Mouse (Mus musculus): ENCODE measurements at regions not wholly inside any gene's neighbourhood (a gene's known extent, or its start where the extent isn't known, plus 50 kb on each side); places are given as distances from the start of the nearest gene placed in this dataset.
A peak's percentile ranks its signal among the peaks of the same experiment; 100 is the strongest.

DNA sequence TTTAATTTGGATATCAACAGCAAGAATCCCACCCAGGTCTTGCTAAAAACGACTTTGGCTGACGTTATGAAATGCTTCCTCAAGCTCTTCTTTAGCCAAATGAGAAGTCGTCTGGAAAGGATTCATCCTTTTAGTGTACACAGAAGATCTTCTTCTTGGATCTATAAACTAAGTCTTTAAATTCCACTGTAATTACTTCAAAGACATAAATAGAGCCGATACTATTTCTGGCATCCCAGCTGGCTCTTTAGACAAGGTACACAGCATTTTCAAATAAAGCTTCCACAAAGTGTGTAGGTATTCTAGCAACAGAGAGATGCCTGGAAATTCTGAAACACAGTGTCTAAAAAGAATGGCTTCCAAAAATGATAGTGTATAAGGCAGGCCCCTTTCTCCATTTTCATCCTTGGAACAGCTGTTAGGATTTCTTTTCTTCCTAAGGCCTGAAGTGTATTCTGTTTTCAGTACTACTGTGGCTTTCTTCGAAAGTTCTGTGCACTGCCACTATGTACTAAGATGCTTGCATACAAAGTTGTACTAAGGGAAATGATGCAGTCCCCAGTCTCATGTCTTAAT lies 371.4 kb downstream of the Inhba start:
- no peaks in the 10 kb centered on the region for H3K9me3 ChIP-seq (ENCODE audit: control insufficient read depth, low read length)
- H3K27ac ChIP-seq (replicated peaks; ENCODE audit: low read depth, low read length): no peak overlapping the region
- H3K4me2 ChIP-seq (ENCODE audit: low read depth, low read length): no peak overlapping the region
- ATAC-seq (ENCODE audit: low read depth) (no peak), DNase-seq (ENCODE audit: low spot score) (peak; percentile 14)
- H3K4me3 ChIP-seq (ENCODE audit: low read depth, low read length): no peak overlapping the region
- no peaks in the 10 kb centered on the region for H3K27me3 ChIP-seq (replicated peaks; ENCODE audit: control insufficient read depth, insufficient read depth, low read length)
- no peak overlapping the region for H3K9ac ChIP-seq (ENCODE audit: low read depth, low read length)
- H3K36me3 ChIP-seq (ENCODE audit: control insufficient read depth, insufficient read depth, low read length): no peaks in the 10 kb centered on the region
- WGBS: 57% methylated on average over 5 of the region's 5 CpGs
- H3K4me1 ChIP-seq (ENCODE audit: control insufficient read depth, insufficient read depth, low read length): no peaks in the 10 kb centered on the region

DNA sequence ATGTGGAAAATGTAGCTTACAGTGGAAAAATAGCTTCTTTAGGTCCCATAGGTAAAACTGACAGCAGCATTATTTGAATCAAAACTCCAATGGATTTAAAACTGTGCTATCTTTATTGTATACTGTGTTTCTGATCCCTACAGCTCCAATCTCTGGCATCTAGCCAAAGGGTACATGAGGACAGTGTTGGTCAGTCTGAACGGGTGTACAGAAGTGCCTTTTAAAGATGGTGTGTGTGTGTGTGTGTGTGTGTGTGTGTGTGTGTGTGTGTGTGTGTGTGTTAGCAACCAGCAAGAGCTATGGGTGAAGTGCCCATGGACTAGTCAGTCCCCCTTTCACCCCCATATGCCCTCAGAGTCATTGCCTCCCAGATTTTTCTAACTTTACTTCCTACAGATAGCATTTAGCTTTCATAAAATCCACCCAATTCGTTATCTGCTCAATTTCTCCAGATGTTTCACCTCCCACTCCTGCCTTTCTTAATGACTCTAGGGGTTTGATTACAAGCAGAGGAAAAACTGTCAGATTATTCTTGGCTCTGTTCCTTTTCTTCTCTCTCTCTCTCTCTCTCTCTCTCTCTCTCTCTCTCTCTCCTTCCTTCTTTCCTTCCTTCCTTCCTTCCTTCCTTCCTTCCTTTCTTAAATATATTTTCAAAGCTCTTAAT lies 404.8 kb downstream of the Inhba start:
- Histone ChIP-seq H3K4me1 (ENCODE audit: control insufficient read depth, insufficient read depth, low read length) (no peaks in the 10 kb centered on the region), H3K9ac (ENCODE audit: low read depth, low read length) (no peak overlapping the region), H3K4me3 (ENCODE audit: low read depth, low read length) (no peak overlapping the region), H3K4me2 (ENCODE audit: low read depth, low read length) (no peak overlapping the region), H3K27ac (replicated peaks; ENCODE audit: low read depth, low read length) (no peak overlapping the region), H3K9me3 (ENCODE audit: control insufficient read depth, low read length) (no peaks in the 10 kb centered on the region), H3K27me3 (replicated peaks; ENCODE audit: control insufficient read depth, insufficient read depth, low read length) (no peaks in the 10 kb centered on the region), H3K36me3 (ENCODE audit: control insufficient read depth, insufficient read depth, low read length) (no peaks in the 10 kb centered on the region)
- ATAC-seq (ENCODE audit: low read depth) (no peak), DNase-seq (ENCODE audit: low spot score) (no peak)
- WGBS: 26% methylated on average over 2 of the region's 2 CpGs

DNA sequence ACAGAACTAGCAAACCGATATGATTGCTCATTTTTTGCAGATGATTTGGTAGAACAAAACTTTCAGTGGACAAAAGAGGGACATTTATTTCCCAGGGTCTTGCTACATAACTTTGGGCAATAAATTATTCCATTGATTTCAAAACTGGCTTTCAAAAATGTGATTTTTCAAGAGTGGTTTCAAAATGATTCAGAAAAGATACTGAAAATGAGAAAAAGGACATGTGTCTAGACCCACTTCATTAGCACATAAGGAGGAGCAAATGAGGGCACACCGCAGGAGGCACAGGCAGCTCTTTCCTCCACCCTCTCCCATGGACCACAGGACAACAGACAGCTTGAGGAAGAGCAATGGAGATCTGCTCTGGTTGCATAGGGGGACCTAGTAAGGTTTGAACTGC lies 412.5 kb downstream of the Inhba start:
- no peak for ATAC-seq (ENCODE audit: low read depth)
- Histone ChIP-seq H3K27me3 (replicated peaks; ENCODE audit: control insufficient read depth, insufficient read depth, low read length) (no peaks in the 10 kb centered on the region), H3K4me3 (ENCODE audit: low read depth, low read length) (no peak overlapping the region), H3K36me3 (ENCODE audit: control insufficient read depth, insufficient read depth, low read length) (no peaks in the 10 kb centered on the region), H3K9me3 (ENCODE audit: control insufficient read depth, low read length) (no peaks in the 10 kb centered on the region), H3K27ac (replicated peaks; ENCODE audit: low read depth, low read length) (no peak overlapping the region), H3K4me2 (ENCODE audit: low read depth, low read length) (no peak overlapping the region), H3K4me1 (ENCODE audit: control insufficient read depth, insufficient read depth, low read length) (no peaks in the 10 kb centered on the region), H3K9ac (ENCODE audit: low read depth, low read length) (no peak overlapping the region)
- 84% methylated on average over 2 of the region's 2 CpGs for WGBS
- no peak for DNase-seq (ENCODE audit: low spot score)

DNA sequence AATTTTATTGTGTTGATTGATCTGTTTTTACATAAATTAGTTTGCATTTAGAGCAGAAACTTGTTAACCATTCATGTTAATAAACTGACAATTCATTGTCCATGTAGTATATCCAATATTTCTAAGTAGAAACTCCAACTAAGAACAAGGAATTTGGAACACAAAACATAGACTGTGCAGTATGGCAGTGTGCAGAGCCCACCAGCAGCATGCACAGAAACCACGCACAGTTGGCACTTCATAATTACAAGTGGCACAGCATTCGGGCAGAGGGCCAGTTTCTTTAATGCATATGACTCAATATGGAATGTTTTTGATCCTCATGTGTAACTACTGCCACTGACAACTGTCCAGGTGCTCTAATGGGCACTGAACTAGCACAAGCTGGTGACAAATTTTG lies 423.8 kb downstream of the Inhba start:
- Histone ChIP-seq H3K27ac (replicated peaks; ENCODE audit: low read depth, low read length) (no peak overlapping the region), H3K9me3 (ENCODE audit: control insufficient read depth, low read length) (no peaks in the 10 kb centered on the region), H3K4me1 (ENCODE audit: control insufficient read depth, insufficient read depth, low read length) (no peaks in the 10 kb centered on the region), H3K4me2 (ENCODE audit: low read depth, low read length) (no peak overlapping the region), H3K36me3 (ENCODE audit: control insufficient read depth, insufficient read depth, low read length) (no peaks in the 10 kb centered on the region), H3K9ac (ENCODE audit: low read depth, low read length) (no peak overlapping the region), H3K4me3 (ENCODE audit: low read depth, low read length) (no peak overlapping the region), H3K27me3 (replicated peaks; ENCODE audit: control insufficient read depth, insufficient read depth, low read length) (no peaks in the 10 kb centered on the region)
- 80% methylated on average over 2 of the region's 2 CpGs for WGBS
- ATAC-seq (ENCODE audit: low read depth): no peak
- DNase-seq (ENCODE audit: low spot score): no peak

DNA sequence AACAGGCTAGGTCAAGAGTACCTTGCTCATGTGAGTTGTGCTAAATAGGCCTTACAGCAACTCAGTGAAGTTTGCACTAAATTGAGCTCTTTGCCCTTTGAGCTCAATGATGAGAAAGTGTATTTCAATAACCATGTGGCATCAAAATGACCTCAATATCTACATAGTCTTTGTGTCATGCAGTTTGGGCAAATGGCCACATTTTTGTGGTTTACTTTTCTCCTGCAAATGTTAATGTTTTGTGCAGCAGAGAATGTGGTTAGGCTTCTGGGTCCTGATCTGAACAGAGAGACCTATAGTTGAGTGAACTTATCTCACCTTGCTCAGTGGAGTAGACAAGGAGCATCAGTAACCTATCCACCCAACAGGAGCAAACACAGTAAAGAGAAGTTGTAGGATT lies 441.6 kb downstream of the Inhba start:
- ATAC-seq (ENCODE audit: low read depth) (no peak), DNase-seq (ENCODE audit: low spot score) (no peak)
- Histone ChIP-seq H3K4me2 (ENCODE audit: low read depth, low read length) (no peak overlapping the region), H3K4me3 (ENCODE audit: low read depth, low read length) (no peak overlapping the region), H3K9me3 (ENCODE audit: control insufficient read depth, low read length) (no peaks in the 10 kb centered on the region), H3K9ac (ENCODE audit: low read depth, low read length) (no peak overlapping the region), H3K27ac (replicated peaks; ENCODE audit: low read depth, low read length) (no peak overlapping the region), H3K36me3 (ENCODE audit: control insufficient read depth, insufficient read depth, low read length) (no peaks in the 10 kb centered on the region), H3K4me1 (ENCODE audit: control insufficient read depth, insufficient read depth, low read length) (no peaks in the 10 kb centered on the region), H3K27me3 (replicated peaks; ENCODE audit: control insufficient read depth, insufficient read depth, low read length) (no peaks in the 10 kb centered on the region)

DNA sequence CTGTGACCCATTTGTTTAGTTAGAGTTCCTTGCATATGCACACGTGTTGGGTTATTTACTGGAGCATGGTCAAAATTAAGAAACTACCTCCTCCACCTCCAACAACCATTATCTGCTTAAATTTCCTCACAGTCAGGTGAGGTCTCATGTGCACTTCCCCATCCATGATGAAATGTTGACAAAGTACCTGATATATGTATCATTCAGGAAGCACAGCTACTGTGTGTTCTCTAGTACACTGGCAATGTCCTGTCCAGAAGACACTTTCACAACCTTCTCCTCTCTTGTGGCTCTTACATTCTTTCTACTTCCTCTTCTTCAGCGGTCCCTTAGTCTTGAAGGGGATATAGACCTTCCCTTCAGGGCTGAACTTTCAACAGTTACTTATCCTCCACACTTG lies 448.1 kb downstream of the Inhba start:
- no peak for ATAC-seq (ENCODE audit: low read depth)
- H3K36me3 ChIP-seq (ENCODE audit: control insufficient read depth, insufficient read depth, low read length): no peaks in the 10 kb centered on the region
- no peaks in the 10 kb centered on the region for H3K9me3 ChIP-seq (ENCODE audit: control insufficient read depth, low read length)
- no peak overlapping the region for H3K4me2 ChIP-seq (ENCODE audit: low read depth, low read length)
- no peak for DNase-seq (ENCODE audit: low spot score)
- no peaks in the 10 kb centered on the region for H3K4me1 ChIP-seq (ENCODE audit: control insufficient read depth, insufficient read depth, low read length)
- H3K9ac ChIP-seq (ENCODE audit: low read depth, low read length): no peak overlapping the region
- no peak overlapping the region for H3K4me3 ChIP-seq (ENCODE audit: low read depth, low read length)
- WGBS: 82% methylated on average over 2 of the region's 2 CpGs
- no peaks in the 10 kb centered on the region for H3K27me3 ChIP-seq (replicated peaks; ENCODE audit: control insufficient read depth, insufficient read depth, low read length)
- no peak overlapping the region for H3K27ac ChIP-seq (replicated peaks; ENCODE audit: low read depth, low read length)

DNA sequence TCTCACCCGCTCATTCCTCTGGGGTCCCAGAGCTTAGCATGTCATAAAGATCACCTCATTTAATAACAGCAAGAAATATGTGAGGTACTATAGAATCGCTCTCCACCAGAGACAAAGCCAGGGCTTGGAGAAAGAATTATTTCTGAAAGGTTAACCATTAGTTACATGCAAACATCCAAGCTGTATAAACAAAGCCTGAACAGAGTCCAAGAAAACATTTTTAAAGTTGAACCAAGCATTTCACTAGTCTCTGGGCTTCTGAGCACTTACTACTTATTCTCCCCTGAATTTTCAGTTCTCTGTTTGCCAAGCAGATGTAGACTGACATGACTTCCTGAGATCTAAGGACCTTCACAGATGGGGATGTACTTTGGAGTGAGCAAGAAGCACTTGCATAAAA lies 450.0 kb downstream of the Inhba start:
- Histone ChIP-seq H3K9me3 (ENCODE audit: control insufficient read depth, low read length) (no peaks in the 10 kb centered on the region), H3K27ac (replicated peaks; ENCODE audit: low read depth, low read length) (no peak overlapping the region), H3K9ac (ENCODE audit: low read depth, low read length) (no peak overlapping the region), H3K36me3 (ENCODE audit: control insufficient read depth, insufficient read depth, low read length) (no peaks in the 10 kb centered on the region), H3K27me3 (replicated peaks; ENCODE audit: control insufficient read depth, insufficient read depth, low read length) (no peaks in the 10 kb centered on the region), H3K4me2 (ENCODE audit: low read depth, low read length) (no peak overlapping the region), H3K4me1 (ENCODE audit: control insufficient read depth, insufficient read depth, low read length) (no peaks in the 10 kb centered on the region), H3K4me3 (ENCODE audit: low read depth, low read length) (no peak overlapping the region)
- WGBS: 85% methylated on average over 2 of the region's 2 CpGs
- DNase-seq (ENCODE audit: low spot score) (no peak), ATAC-seq (ENCODE audit: low read depth) (no peak)

DNA sequence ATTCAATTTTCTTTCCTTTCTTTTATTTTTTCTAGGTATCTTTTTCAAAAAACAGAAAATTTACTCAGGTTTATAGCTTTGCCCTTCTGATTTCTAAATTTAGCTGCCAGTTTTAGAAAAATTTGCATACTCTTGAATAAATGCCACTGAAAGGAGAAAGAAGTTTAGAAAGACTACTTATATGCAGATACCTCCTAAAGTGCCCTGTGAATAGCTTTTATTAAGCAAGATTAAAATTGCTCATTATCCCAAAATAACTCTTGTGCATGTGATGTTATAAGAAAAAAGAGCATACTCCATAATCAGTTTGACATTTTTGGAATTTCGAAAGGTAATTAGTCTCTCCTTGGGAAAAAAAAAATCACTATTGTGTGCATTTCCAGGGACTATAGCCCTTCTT lies 453.2 kb downstream of the Inhba start:
- Histone ChIP-seq H3K9me3 (ENCODE audit: control insufficient read depth, low read length) (no peaks in the 10 kb centered on the region), H3K27ac (replicated peaks; ENCODE audit: low read depth, low read length) (no peak overlapping the region), H3K27me3 (replicated peaks; ENCODE audit: control insufficient read depth, insufficient read depth, low read length) (no peaks in the 10 kb centered on the region), H3K4me2 (ENCODE audit: low read depth, low read length) (no peak overlapping the region), H3K4me3 (ENCODE audit: low read depth, low read length) (no peak overlapping the region), H3K36me3 (ENCODE audit: control insufficient read depth, insufficient read depth, low read length) (no peaks in the 10 kb centered on the region), H3K9ac (ENCODE audit: low read depth, low read length) (no peak overlapping the region), H3K4me1 (ENCODE audit: control insufficient read depth, insufficient read depth, low read length) (no peaks in the 10 kb centered on the region)
- WGBS: 93% methylated on average over 1 of the region's 1 CpGs
- DNase-seq (ENCODE audit: low spot score): no peak
- ATAC-seq (ENCODE audit: low read depth): no peak

DNA sequence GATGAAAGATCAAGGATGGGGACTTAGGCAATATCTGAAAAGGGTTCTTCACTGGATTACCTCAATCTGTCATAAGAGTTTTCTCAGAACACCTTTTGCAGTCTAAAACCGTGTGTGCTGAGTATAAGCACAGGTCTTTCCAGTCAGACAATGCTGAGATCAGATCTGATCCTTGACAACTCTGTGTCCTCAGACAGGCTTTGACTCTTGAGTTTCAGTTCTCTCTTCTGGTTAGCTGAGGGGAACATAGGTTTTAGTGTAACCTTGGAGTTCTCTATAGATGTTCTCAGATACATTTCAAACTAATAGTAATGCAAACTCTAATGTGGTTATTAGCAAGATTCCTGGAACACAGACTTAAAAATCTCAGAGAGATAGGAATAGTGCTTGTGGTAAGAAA lies 453.7 kb downstream of the Inhba start:
- Histone ChIP-seq H3K4me1 (ENCODE audit: control insufficient read depth, insufficient read depth, low read length) (no peaks in the 10 kb centered on the region), H3K4me3 (ENCODE audit: low read depth, low read length) (no peak overlapping the region), H3K9ac (ENCODE audit: low read depth, low read length) (no peak overlapping the region), H3K27ac (replicated peaks; ENCODE audit: low read depth, low read length) (no peak overlapping the region), H3K9me3 (ENCODE audit: control insufficient read depth, low read length) (no peaks in the 10 kb centered on the region), H3K27me3 (replicated peaks; ENCODE audit: control insufficient read depth, insufficient read depth, low read length) (no peaks in the 10 kb centered on the region), H3K4me2 (ENCODE audit: low read depth, low read length) (no peak overlapping the region), H3K36me3 (ENCODE audit: control insufficient read depth, insufficient read depth, low read length) (no peaks in the 10 kb centered on the region)
- DNase-seq (ENCODE audit: low spot score): no peak
- ATAC-seq (ENCODE audit: low read depth): no peak
- WGBS: 68% methylated on average over 1 of the region's 1 CpGs

Measured in embryonic facial prominence, embryonic 14.5 days (tissue).